Mouse (Mus musculus) mouse embryonic stem cell (cell line): ENCODE results near the gene Cacng1.

ENCODE experiments used
- in situ Hi-C, 2 experiments: fragments of 300-500 bp; cut with MboI; formaldehyde crosslinking; loops; 1 replicate in 1 of 2; 3 replicates in 1 of 2; pipeline ENCODE4 v1.14.3; 2019 to 2020; ENCODE audit warnings: low sequenced_read_pairs in 2 of 2, low pct_unique_long_range_greater_than_20kb in 1 of 2, mixed read lengths in 1 of 2; ENCODE audit not compliant: unreplicated experiment in 1 of 2

Gene Cacng1

DNA sequence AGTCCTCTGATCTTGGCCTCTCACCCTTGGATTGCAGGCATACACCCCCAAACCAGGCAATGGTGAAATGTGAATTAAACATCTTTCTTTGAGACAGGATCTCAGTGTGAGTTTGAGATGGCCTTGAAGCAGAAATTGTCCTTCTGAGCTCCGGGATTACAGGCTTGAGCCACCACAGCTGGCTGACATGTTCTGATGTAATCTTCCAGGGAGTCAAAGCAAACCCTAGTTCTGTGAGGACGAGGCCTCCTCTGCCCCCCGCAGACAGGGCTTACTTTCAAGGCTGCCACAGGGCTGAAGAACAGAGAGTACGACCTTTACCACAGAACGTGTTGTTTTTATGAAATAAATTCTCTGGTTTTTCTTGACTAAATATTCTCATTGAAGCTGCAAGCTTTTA is 42.3 kb downstream of the Cacng1 start:
- in situ Hi-C loops = no loop called here

DNA sequence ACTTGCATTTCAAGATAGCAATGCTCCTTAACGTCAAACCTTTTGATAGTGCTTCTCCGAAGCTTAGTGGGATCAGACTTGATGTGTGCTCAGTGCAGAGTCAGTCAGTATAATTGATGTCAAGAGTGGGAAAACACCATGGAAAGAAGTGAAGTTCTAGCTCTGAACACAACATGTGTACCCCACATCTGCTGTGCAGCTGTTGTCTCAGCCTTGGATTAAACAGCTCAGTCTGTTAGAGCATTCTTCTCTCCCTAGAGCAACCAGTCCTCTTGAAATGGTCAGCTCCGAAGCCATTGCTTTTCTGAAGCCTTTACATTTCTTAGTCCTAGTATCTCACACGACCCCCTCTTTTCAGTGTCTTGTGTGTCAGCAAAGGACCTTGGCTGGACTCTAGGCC is 47.3 kb downstream of the Cacng1 start:
- in situ Hi-C loops = no loop called here

DNA sequence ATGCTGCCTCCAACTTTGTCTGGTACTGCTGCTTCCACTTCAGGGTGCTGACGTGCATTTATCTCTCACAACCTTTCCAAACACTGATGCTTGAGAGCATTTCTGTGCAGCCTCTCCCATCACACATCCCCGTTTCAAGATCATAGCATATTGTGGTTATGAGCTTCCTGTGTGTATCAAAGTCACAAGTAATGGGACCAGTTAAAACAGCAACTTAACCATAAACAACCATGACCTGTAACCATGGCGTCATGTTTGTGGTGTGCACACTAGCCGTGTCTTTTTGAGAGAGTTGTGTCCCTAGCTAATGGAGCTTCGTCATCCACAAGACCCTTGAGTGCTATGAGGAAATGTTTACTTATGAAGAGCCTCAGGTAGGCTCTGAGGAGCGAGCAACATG is 48.1 kb downstream of the Cacng1 start:
- in situ Hi-C loops = no loop called here

DNA sequence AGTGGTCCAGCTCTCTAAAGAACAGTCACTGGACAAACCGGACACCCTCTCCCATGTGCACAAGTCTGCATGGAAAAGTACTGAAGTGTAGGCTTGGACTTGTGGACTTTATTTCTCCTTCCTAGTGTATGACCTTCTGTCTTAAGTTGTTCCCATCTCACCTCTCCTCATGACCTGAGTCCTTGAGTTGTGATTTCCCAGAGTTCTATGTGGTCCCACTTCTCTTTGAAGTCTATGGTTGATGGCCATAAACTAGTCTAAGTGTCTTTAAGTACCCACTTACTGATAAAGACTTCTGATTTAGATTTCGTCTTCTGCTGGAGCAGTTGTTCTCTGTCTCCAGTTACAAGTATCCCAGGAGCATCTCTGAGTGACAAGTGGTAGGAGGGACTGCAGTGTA is 48.8 kb downstream of the Cacng1 start:
- in situ Hi-C loops = no loop called here

DNA sequence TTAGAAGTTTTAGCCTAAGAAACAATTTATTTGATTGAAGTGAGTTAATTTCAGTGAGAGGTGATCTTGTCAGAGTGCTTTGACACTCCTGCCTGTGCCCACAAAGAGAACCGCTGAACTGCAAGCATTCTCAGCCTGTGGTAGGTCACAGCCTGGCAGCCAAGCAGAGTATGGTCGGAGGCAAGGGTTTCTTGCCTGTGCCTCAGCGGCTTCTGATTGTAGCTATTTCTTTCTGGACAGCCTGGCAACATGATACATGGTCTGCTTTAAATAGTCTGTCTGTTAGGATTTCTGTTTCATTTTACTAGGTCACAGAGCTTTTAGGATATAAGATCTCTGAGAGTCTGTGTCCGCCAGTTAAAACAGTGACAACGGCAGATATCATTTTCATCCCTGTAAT is 53.7 kb downstream of the Cacng1 start:
- in situ Hi-C loops = no loop called here

DNA sequence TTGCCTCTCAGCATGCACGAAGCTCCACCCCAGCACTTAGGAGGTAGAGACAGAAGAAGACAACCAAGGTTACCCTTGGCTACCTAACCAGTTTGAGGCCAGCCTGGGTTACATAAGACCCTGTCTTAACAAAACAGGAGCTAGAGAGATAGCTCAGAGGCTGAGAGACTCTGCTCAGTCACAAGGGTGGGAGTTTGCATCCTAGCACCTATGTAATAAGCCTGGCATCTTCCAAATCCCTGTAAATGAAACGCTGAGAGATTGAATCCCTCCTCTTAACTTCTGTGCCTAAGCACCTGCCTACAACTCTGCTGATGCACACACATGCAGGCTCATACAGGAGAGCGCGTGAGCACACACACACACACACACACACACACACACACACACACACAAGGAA is 55.9 kb downstream of the Cacng1 start:
- in situ Hi-C loops = no loop called here

DNA sequence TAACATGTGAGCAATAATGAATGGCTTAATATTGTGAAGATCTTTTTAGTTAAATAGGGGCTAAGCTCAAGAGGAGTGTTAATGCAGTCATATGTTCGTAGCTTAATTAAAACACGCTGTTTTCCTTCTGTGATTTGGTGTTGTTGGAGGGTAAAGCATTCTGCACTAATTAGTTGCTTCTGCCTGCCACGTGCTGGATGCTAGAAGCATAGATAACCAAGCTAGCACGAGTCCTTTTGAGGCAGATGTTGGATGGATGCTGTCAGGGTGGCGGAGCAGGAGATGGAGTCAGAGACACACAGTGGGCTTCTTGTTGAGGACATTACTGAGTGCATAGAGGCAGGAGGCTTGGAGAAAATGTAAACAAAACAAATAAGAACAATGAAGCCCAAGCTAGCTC is 59.2 kb downstream of the Cacng1 start:
- in situ Hi-C loops = no loop called here

DNA sequence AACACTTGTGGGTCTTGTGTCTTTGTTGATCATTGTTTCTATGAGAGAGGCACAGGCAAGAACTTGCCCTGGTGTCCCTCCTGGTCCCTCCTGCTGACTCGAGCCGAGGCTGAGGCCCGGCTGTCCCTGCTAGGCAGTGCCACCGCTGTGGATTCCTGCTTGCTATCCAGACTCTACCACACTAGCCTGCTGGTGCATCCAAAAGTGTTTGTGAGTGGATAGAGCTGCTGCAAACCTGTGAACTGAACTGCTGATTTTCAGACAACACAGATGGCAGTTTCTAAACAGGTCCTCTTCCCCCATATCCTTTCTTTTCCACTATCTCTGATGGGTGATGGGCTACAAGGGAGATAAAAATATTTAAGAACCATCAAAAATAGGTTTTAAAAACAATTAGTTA is 60.8 kb downstream of the Cacng1 start:
- in situ Hi-C loops = no loop called here
